Mouse (Mus musculus) retina, adult 2 months (tissue): ENCODE data around the gene Atpif1.
"Not testable (repeated sequence)": the region's sequence is repeated elsewhere in the genome, so short reads cannot be mapped to it uniquely, and the experiment has no call there.

Experiments used
- DNase-seq: peaks from one replicate; pipeline ENCODE4 v3.0.0-alpha.2; 2012; ENCODE audit warnings: low read depth, low spot score

The Atpif1 gene

DNA sequence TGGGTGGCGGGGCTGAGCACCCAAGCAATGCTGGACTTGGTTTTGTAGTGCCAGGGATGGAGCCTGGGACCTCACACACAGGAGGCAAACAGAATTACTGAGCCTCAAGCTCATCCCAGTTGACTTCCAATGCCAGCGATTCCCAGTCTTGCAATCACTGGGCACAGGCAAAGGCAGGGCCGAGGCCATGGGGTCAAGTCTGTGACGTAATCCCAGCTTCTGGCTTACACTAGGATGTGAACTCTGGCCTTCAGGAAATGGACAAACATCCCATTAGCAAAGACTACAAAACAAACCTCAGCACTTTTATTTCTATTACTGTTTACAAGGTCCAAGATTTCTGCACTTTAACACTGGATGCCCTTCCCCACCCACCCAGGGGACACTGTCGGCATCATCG lies 41.7 kb downstream of the Atpif1 start:
- no peak for DNase-seq

DNA sequence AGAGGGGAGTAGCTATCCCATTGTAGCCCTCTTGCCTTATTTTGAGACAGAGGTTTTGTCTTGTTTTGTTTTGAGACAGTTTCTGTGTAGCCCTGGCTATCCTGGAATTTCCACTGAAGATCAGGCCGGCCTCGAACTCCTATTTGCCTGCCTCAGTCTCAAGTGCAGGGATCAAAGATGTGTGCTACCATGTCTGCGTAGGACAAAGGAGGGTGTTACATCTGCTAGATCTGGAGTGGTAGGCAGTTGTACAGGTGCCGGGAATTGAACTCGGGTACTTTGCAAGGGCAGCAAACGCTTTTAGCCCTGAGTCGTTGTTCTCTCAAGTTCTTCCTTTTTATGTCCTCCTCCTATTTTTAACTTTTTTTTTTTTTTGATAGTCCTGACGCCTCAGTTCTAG lies 42.4 kb downstream of the Atpif1 start:
- DNase-seq, result no peak

DNA sequence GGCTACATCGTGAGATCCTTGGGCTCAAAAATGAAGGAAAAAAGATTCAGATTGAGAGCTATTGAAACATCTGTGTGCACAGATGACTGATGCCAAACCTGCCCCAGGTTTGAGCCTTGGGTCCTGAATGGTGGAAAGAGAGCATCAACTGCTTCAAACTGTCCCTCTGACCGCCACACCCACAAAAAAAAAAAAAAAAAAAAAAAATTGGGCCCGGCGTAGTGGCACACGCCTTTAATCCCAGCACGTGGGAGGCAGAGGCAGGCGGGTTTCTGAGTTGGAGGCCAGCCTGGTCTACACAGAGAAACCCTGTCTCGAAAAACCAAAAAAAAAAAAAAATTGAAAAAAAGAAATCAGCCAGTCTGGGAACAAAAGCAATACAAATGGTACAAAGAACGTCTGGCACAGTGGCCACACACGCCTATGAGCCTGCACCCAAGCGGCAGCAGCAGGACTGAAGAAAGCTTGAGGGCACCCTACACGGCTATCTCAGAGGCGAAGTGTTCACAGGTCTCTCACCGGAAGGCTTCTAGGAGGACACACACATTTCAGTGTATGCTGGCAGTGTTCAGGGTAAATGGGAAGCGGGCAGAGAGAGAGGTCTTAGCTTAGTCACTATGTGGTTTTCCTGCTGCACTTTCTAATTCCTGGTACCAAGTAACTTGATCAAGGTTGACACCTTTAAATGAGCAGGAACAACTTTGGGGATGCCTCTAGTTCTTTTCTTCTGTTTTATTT lies 43.0 kb downstream of the Atpif1 start:
- DNase-seq, result no peak

DNA sequence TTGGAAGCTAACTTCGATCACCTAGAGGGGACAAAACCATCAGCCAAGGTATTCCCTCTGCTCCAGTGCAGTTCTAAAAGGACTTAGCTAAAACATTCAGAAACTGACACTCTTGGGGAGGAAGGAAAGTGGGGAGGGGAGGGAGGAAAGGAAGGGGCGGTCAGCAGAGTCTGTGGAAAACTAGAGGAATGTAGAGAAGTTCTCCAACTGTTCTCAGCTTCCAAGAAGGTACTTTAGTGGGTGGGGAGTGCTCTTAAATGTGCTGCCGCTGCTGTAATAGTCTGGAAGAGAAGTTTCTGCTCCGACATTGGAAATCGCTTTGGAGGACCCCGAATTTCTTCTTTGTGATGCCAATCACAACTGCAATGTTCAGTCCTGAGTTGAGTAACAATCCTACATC lies 44.5 kb downstream of the Atpif1 start:
- no peak for DNase-seq

DNA sequence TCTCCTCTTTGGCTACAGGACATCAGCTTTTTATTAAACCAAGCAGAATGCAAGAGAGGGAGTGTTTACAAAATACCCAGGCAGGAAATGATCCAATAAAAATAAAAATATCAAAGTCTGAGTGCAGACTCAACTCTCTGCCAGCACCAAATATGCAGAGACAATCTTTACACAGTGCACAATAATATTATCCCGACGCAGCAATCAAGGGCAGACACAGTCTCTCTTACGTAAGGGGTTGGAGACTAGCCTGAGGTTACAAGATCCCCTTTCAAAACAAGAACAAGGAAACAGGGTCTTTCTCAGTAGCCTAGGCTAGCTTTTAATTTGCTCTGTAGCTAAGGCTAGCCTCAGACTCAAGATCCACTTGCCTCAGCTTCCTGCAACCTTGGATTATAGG lies 44.9 kb downstream of the Atpif1 start:
- no peak for DNase-seq

DNA sequence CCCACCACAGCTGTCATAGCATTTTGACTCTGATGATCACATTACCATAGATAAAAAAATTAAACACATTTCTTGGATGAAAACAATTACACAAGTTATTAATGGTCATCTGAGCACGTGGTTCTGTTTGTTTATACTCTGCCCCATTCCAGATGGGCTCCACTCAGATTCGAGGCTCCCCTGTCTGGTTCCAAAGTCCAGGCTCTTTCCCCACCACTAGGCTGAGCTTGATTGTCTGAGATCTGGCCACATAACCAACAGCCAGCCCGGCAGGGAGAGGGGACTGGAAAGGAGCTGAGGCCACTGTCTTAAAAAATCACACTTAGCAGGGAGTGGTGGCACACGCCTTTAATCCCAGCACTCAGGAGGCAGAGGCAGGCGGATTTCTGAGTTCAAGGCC lies 48.6 kb downstream of the Atpif1 start:
- no peak for DNase-seq

DNA sequence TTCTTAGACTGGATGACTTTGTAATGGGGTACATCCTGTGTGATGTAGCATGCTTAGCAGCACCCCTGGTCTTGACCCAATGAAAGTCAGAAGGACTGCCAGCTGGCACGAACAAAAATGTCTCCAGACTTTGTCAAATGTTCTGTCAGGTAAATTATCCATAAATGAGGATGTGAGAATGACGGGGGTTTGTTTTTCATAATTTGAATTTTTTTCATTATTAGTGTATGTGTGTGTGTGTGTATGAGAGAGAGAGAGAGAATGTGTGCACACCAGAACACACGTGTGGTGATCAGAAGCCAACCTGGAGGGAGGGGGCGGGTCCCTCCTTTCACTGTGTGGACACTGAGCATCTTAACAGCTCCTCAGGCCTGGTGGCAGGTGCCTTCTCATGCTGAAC lies 49.2 kb downstream of the Atpif1 start:
- no peak for DNase-seq

DNA sequence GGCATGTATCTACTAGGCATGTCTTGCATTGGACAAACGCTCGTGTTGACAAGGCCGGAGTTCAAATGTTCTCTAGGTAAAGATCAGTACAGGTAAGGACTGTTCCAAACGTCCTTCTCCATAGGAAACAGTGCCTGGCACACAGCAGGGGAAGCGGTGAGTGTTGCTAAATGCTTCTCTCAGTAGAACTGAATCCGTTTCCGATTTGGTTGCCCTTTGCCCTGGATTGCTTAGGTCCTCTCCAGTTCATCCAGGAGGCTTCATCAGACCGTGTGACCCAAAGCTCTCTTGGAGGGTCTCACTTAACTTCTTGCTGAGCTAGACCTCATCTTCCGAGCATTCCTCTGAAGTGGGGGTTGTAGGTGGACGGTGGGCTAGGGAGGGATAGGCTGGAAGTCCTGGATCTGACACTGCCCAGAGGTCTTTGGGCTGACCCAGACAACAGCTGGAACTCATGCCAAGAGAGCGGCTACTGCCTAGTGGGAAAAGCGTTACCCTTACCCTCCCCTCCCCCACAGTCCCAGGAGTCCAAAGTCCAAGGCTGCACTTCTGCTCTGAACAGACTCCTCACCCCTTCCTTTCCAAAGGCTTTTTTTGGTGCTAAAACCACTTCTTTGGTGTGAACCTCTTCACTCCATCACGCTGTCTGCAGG lies 50.4 kb downstream of the Atpif1 start:
- DNase-seq, result no peak

DNA sequence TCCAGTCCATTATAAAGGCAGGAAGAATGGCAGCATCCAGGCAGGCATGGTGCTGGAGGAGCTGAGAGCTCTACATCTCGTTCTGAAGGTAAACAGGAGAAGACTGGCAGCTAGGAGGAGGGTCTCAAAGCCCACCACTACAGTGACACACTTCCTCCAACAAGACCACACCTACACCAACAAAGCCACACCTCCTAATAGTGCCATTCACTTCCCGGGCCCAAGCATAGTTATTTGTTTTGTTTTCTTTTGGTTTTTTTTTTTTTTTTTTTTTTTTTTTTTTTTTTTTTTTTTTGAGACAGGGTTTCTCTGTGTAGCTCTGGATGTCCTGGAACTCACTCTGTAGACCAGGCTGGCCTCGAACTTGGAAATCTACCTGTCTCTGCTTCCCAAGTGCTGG lies 51.4 kb downstream of the Atpif1 start:
- not testable (repeated sequence) for DNase-seq
